Mouse (Mus musculus): Measurements from ENCODE around the gene Ece1.

Ece1 gene

DNA sequence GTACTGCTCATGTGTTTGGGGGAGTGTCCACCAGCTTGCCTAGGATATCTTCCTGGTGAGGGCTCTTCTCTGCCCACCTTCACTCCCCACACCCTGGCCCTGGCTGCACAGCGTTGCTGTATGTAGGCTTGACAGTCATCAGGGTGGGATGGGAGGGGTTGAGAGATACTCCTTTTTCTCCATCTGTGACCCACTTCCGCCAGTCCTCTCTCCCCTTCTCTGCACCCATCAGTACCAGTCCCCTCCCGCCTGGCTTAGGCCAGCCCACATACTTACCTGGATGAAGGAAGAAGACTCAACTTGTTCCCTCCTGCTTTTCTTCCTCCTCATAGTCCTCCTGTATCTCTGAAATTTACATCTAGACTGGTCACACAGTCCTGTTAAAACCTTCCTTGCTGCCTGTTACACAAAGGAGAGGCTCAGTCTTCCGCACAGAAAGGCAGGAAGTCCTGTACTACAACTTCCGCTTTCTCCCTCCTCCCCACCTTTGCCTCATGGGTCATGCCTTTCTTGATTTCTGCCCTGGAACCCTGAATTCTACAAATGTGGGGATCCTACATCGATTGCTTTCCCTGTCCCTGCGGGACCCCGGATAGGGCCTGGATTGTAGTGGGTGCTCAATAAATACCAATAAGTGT is 21.6 kb downstream of the Ece1 start:
- peak; percentile 45 for DNase-seq

- no peak for DNase-seq
These were observed 25.4 kb downstream of the Ece1 start for GRCm38 (mm10) chr4:137887337-137887992.

DNA sequence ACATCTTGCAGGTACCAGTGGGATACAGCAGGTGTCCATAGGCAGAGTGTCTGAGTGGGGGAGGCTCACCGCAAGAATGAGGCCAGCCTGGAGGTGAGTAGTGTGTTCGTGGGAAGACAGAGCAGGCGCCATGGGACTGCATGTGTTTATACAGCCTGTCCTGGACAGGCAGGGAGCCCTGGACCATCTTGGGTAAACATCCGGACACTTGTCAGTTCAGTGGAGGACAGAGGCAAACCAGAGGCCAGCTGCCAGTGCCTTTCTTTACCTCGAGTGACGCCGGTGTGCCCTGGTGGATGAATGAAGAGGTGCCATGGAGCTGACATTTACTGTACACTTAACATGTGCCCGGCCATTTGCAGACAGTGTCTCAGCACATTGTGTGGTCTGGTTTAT is 26.0 kb downstream of the Ece1 start:
- DNase-seq = no peak

- DNase-seq = peak; percentile 63
These were observed 28.6 kb downstream of the Ece1 start for GRCm38 (mm10) chr4:137890596-137890995.

GRCm38 (mm10) chr4:137891553-137892145 is 29.6 kb downstream of the Ece1 start:
- no peak for DNase-seq

- no peak for DNase-seq
These were observed 30.7 kb downstream of the Ece1 start for GRCm38 (mm10) chr4:137892713-137893242.

GRCm38 (mm10) chr4:137896612-137897297 is 34.7 kb downstream of the Ece1 start:
- DNase-seq = no peak

DNA sequence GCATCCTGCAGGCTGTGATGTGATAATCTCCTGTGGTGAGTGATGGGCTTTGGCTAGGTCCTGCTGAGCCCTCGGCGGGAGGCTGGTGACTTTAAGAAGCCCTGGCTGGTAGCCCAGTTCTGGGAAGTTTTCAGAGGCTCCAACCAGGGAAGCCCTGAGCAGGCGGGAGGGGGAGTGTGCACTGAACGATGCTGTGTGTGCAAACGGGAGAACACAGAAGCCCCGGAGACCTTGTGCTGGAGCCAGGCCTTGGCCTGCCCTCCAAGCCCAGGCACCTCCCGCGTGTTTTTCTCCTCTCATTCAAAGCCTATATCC is 35.2 kb downstream of the Ece1 start:
- DNase-seq = no peak

DNA sequence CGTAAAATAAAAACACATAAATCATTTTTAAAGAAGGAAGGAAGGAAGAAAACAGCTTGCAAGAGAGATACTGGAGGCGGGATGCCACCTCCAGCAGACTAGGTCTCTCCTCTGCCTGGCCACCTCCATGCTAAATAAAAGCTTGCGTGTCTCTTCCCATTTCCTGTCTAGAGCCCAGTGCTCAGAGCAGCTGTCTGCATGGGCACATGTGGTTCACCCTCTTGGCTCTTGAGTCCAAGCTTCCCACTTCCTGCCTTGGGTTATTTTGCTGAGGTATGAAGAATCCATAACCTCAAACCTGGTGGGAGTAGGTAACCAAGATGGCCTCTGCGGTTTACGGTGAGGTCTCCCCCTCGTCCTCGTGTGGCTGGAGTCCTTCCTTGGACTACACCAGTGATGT is 36.5 kb downstream of the Ece1 start:
- no peak for DNase-seq

DNA sequence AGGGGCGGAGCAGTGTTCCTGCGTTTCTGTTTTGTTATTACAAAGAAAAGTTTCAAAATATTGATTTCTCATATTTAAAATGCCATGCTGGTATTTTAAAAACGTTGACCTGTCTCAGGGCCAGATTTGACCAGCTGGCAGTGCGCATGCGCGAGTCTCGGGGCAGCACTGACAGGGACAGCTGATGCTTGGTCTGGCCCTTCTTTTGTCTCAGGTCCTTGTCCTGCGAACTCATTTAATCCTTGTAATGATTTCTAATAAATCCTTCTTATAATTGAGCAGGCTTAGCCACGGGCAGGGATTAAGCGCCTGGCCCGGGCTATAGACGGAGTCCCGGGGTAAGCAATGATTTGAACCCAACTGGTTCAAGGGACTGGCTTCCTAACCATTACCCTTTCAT is 40.2 kb downstream of the Ece1 start:
- DNase-seq = no peak

DNA sequence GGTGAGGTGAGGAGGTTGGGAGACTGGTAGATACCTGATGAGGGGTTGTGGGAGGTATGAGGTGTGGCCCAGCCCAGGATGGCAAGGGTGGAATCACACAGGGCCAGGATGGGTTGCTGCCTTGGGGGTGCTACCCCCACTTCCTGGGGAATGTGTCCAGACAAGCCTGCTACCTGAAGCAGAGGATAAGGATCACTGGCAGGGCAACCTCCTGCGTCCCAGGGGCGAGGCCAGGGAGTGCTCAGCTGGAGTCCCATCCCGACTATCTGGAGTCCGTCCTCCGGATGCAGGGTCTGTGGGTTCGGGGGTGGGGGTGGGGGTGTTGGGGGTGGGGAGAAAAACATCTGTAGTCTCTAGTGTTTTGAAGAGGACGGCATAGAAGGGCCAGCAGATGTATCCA is 40.8 kb downstream of the Ece1 start:
- no peak for DNase-seq

GRCm38 (mm10) chr4:137904956-137905551 is 43.0 kb downstream of the Ece1 start:
- no peak for DNase-seq

DNA sequence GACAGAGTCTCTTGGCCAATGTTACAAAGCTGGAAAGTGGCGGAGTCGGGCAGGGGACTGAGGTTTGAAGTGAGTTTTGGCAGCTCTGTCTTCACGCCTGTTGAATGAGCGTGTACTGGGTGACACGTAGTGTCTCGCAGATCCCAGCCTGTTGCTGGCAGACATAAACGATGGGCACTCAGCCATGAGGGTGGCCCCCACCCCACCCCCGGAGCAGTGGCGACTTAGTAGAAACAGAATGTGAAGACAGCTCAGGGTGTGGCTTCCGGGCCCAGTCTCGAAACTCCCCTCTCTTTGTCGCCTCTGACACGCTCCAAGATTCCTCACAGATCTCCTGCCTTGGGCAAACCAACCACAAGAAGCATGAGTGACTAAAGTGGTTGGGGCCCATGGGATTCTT is 45.9 kb downstream of the Ece1 start:
- no peak for DNase-seq

- no peak for DNase-seq
These were observed 46.5 kb downstream of the Ece1 start for GRCm38 (mm10) chr4:137908489-137908888.

- DNase-seq = no peak
These were observed 46.9 kb downstream of the Ece1 start for GRCm38 (mm10) chr4:137908915-137909314.

DNA sequence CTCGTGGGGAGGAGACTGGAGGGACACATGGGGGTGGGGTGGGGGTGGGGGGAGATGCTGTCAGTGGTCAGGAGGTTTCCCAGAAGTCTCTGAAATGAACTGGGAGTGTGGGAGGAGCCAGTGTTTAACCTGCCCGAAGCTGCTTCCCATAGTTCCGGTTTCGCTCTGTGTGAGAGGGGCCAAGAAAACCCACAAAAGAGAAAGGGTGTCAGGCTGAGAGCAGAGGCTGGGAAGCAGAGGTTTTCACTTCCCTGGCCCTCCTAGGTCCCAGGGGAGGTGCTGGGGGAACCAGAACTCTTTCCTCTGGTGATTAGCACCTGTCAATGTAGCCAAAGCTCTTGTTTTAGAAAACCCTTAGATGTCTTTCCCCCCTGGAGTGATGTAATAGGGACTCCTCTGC is 47.4 kb downstream of the Ece1 start:
- DNase-seq = no peak

DNA sequence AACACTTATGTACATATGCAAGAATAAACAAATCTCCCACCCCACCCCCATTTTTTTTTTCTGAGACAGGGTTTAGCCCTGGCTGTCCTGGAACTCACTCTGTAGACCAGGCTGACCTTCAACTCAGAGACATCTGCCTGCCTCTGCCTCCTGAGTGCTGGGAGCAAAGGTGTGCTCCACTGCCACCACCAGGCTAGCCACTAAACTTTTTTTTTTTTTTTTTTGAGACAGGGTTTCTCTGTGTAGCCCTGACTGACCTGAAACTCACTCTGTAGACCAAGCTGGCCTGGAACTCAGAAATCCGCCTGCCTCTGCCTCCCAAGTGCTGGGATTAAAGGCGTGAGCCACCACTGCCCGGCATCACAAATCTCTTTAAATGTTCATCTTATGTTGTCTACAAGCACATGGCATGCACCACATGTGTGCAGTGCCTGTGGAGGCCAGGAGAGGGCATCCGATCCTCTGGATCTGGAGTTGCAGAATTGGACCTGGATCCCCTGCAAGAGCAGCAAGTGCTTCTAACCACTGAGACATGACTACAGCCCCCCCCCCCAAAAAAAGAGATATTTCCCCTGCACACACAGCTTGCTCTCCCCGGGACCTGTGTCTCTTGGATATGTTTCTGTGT is 48.5 kb downstream of the Ece1 start:
- DNase-seq = no peak

GRCm38 (mm10) chr4:137911657-137912056 is 49.6 kb downstream of the Ece1 start:
- no peak for DNase-seq

GRCm38 (mm10) chr4:137912768-137913305 is 50.8 kb downstream of the Ece1 start:
- DNase-seq = no peak

DNA sequence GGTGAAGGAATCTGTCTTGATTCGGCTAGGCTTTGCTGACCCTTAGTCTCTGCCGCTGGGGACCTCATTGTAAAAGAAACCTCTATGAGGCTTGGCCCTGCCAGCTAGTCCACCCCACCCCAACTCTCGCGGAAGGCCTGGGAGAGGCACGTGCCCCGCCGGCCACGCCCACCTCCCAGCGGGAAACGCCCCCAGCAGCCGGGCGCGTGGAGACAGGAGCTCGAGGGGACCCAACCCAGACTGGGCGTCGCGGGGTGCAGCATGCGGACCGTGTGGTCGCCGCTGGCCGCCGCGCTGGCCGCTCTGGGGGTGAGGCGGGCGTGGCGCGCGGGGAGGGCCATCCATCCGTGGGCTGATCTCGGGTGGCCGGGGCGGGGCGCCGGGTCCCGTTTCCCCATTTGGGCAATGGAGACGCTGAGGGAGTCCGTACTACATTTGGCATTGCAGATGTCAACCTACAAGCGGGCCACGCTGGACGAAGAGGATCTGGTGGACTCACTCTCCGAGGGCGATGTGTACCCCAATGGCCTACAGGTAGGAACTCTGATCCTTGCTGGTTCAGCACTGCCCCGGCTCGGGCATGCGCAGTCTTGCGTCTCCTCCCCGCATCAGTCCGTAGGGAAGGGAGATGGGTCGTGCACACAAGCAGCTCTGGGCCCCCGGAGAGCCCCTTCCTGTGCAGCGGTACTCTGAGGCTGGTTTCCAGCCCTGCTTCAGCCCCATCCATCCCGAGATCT is 51.5 kb downstream of the Ece1 start:
- peak; percentile 81 for DNase-seq

DNA sequence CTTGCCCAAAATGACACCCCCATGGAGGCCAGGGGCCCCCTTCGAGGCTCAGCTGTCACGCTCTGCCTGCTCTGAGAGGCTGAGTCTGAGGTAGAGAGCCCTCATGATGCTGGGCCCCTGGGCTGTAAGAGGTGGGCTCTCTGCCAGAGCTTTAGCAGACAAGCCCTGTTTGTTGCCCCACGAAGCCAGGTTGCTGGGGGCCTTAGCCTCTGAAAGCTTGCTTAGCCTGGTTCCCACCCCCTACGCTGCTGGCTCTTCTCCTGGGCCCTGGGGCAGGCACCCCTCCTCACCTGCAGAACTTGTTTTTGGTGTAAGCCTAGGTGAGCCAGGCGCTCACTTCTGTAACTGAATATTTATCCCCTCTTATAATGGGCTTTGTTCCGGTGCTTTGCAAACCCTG is 55.6 kb downstream of the Ece1 start:
- DNase-seq = no peak

DNA sequence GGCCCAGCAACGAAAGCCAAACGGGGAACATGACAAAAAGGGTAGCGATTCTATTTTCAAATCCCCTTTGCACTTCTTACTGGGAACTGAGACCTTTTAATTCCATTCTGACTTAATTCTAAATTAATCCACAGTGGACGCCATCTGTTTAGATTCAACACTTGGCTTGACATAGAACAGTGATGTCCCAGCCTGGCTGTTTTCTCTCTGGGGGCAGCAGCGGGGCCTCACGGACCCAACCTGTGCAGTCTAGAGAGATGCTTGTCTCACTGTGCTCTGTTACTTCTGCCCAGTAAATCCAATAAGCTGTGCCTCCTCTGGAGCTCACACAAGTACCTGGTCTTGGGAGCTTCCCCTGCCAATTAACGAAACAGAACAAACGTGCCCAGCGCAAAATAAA is 56.5 kb downstream of the Ece1 start:
- DNase-seq = no peak
